Mouse (Mus musculus) induced T-regulatory cell, adult 2 months (primary cell): Measurements from ENCODE around the gene Cdh22.

ENCODE experiments used
- DNase-seq: peaks from one replicate; pipeline ENCODE4 v3.0.0-alpha.2; 2012; ENCODE audit warnings: low read depth

Gene Cdh22

GRCm38 (mm10) chr2:165234613-165235291 is at the start of gene Cdh22:
Cdh22 (minus strand) TSS chr2:165234853.
- no peak for DNase-seq

- DNase-seq, result no peak
These were observed 49.7 kb upstream of the Cdh22 start for GRCm38 (mm10) chr2:165284377-165284776.

GRCm38 (mm10) chr2:165283644-165284043 is 49.0 kb upstream of the Cdh22 start:
- no peak for DNase-seq

- no peak for DNase-seq
These were observed 47.2 kb upstream of the Cdh22 start for GRCm38 (mm10) chr2:165281779-165282311.

- no peak for DNase-seq
These were observed 44.7 kb upstream of the Cdh22 start for GRCm38 (mm10) chr2:165279351-165279750.

GRCm38 (mm10) chr2:165277188-165277740 is 42.6 kb upstream of the Cdh22 start:
- DNase-seq, result no peak

GRCm38 (mm10) chr2:165275824-165276223 is 41.2 kb upstream of the Cdh22 start:
- DNase-seq, result peak; percentile 32

- DNase-seq, result no peak
These were observed 40.5 kb upstream of the Cdh22 start for GRCm38 (mm10) chr2:165275124-165275640.

GRCm38 (mm10) chr2:165273589-165273988 is 38.9 kb upstream of the Cdh22 start:
- DNase-seq, result no peak

GRCm38 (mm10) chr2:165271326-165271725 is 36.7 kb upstream of the Cdh22 start:
- no peak for DNase-seq

GRCm38 (mm10) chr2:165270858-165271257 is 36.2 kb upstream of the Cdh22 start:
- DNase-seq, result no peak

- no peak for DNase-seq
These were observed 32.1 kb upstream of the Cdh22 start for GRCm38 (mm10) chr2:165266739-165267138.

- no peak for DNase-seq
These were observed 29.2 kb upstream of the Cdh22 start for GRCm38 (mm10) chr2:165263861-165264260.

- DNase-seq, result no peak
These were observed 27.8 kb upstream of the Cdh22 start for GRCm38 (mm10) chr2:165262274-165262990.

- no peak for DNase-seq
These were observed 25.2 kb upstream of the Cdh22 start for GRCm38 (mm10) chr2:165259859-165260258.

GRCm38 (mm10) chr2:165258321-165258720 is 23.7 kb upstream of the Cdh22 start:
- no peak for DNase-seq

GRCm38 (mm10) chr2:165257151-165257834 is 22.6 kb upstream of the Cdh22 start:
- no peak for DNase-seq

GRCm38 (mm10) chr2:165256213-165256612 is 21.6 kb upstream of the Cdh22 start:
- DNase-seq, result no peak

- DNase-seq, result no peak
These were observed 19.2 kb upstream of the Cdh22 start for GRCm38 (mm10) chr2:165253867-165254266.

- DNase-seq, result no peak
These were observed 18.6 kb upstream of the Cdh22 start for GRCm38 (mm10) chr2:165253269-165253668.

GRCm38 (mm10) chr2:165252801-165253200 is 18.1 kb upstream of the Cdh22 start:
- no peak for DNase-seq

- no peak for DNase-seq
These were observed 17.7 kb upstream of the Cdh22 start for GRCm38 (mm10) chr2:165252381-165252780.
